Mouse (Mus musculus) forebrain, embryonic 11.5 days (tissue): ENCODE data around the gene Cpne2. TPM values are rescaled to one million over a fixed set of nuclear protein-coding genes. Genes with fewer than 3 reads are reported as not detected.
A peak's percentile ranks its signal among the peaks of the same experiment; 100 is the strongest.

Source experiments
- ATAC-seq: fragments of 200-750 bp; cut with Nextera tagmentation; replicated peaks from 2 replicates; pipeline ENCODE4 v1.8.0; 2017; ENCODE audit warnings: moderate TSS enrichment; ENCODE audit not compliant: low FRiP score
- DNase-seq: peaks from one replicate; pipeline ENCODE4 v3.0.0-alpha.2; 2017; ENCODE audit warnings: low spot score
- H3K27ac ChIP-seq: fragments of 300-500 bp; sonication (generic); 2 replicates; pipeline ENCODE4 v1.5.1; 2014; ENCODE audit warnings: low read depth, low read length
- H3K27me3 ChIP-seq: fragments of 300-500 bp; sonication (generic); 2 replicates; pipeline ENCODE4 v1.6.1; 2014; ENCODE audit warnings: mild to moderate bottlenecking, low read length, mixed read lengths; ENCODE audit not compliant: control insufficient read depth, insufficient read depth
- H3K36me3 ChIP-seq: fragments of 300-500 bp; sonication (generic); 2 replicates; pipeline ENCODE4 v1.6.1; 2014; ENCODE audit warnings: mild to moderate bottlenecking, low read length, moderate library complexity, mixed read lengths; ENCODE audit not compliant: control insufficient read depth, insufficient read depth
- H3K4me1 ChIP-seq: fragments of 300-500 bp; sonication (generic); replicated peaks from 2 replicates; pipeline ENCODE4 v1.6.1; 2014; ENCODE audit warnings: low read length, mixed read lengths; ENCODE audit not compliant: control insufficient read depth, insufficient read depth
- H3K4me2 ChIP-seq: fragments of 300-500 bp; sonication (generic); 2 replicates; pipeline ENCODE4 v1.6.1; 2014; ENCODE audit warnings: low read depth, mild to moderate bottlenecking, low read length, moderate library complexity, mixed read lengths; ENCODE audit not compliant: severe bottlenecking
- H3K4me3 ChIP-seq: fragments of 300-500 bp; sonication (generic); 2 replicates; pipeline ENCODE4 v1.5.1; 2014; ENCODE audit warnings: low read depth, low read length
- H3K9ac ChIP-seq: fragments of 300-500 bp; sonication (generic); 2 replicates; pipeline ENCODE4 v1.6.1; 2014; ENCODE audit warnings: low read length
- H3K9me3 ChIP-seq: fragments of 300-500 bp; sonication (generic); 2 replicates; pipeline ENCODE4 v1.6.1; 2016; ENCODE audit warnings: low read length, mixed read lengths; ENCODE audit not compliant: control insufficient read depth
- WGBS: fragments of 180-500 bp; shearing (Covaris S2); extraction: QIAGEN DNeasy Blood & Tissue Kit; methylation state at CpG from one replicate; pipeline ENCODE4 v1.1.7; 2014; 5-methylcytosine and 5-hydroxymethylcytosine counted together
- microRNA-seq: library from miRNA; unstranded; fragments of <30 nt; microRNA quantifications from one replicate; pipeline ENCODE4, GENCODE M21; 2016; ENCODE audit not compliant: insufficient number of aligned reads
- polyA plus RNA-seq: library from polyadenylated mRNA; unstranded; fragments of >200 nt; fragmentation: Nextera tagmentation; extraction: Ambion mirVana; gene quantifications from 2 replicates; pipeline ENCODE4 v1.2.1, GENCODE M21; 2014

Cpne2 gene
- polyA plus RNA-seq, 1 experiment from 2014 or later = 23.1 TPM

DNA sequence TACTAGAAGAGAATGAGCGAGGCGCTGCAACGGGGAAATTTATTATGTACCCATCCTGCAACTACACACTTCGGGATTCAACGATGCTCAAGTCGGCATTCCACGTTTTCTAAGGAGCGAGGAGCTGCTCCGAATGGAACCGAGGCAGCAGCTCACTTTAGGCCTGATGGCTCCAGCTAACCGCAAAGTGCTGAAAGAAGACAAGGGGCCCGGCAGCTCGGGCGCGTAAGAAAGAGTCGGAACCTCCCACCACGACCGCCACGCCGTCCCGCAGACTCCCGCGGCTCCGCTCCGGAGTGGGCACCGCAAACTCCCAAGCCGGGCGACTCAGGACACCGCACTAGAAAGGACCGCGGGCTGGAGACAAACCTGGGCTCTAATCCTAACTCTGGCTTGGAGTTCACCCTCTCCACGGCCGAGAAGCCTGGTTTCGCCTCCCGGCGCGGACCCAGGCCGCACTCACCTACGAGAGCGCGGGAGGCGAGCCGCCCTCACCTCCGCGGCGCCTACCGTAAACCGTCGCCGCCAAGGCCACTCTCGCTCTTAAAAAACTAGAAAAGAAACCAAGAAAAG lies 68.3 kb downstream of the Cpne2 start:
- H3K36me3 ChIP-seq = no peaks in the 10 kb centered on the region

GRCm38 (mm10) chr8:94601607-94602385 lies 69.0 kb downstream of the Cpne2 start, which contains the start of the genes Rspry1 and Fam192a:
Rspry1 (plus strand) TSS chr8:94601937.
Fam192a (minus strand) TSS chr8:94601997.
- peaks cover 9% of the 10 kb centered on the region for H3K4me1 ChIP-seq
- H3K27ac ChIP-seq = peak within 1 kb of the TSS; percentile 70
- H3K4me3 ChIP-seq = peak within 1 kb of the TSS; percentile 81
- peak within 1 kb of the TSS; percentile 90 for H3K9ac ChIP-seq
- no peaks in the 10 kb centered on the region for H3K36me3 ChIP-seq
- WGBS = under 1% methylated on average over 55 of the region's 55 CpGs
- ATAC-seq (peak; percentile 100), DNase-seq (peak; percentile 99)
- no peaks in the 10 kb centered on the region for H3K9me3 ChIP-seq
- H3K27me3 ChIP-seq = no peaks in the 10 kb centered on the region
- peak within 1 kb of the TSS; percentile 96 for H3K4me2 ChIP-seq

More for the DNA sequence above, 68.3 kb downstream of the Cpne2 start:
- Histone ChIP-seq H3K27me3 (no peaks in the 10 kb centered on the region), H3K9me3 (no peaks in the 10 kb centered on the region), H3K27ac (peak overlapping the region; percentile 59; the same call in 1 of the 2 replicates), H3K4me1 (peaks cover 9% of the 10 kb centered on the region), H3K4me3 (peak overlapping the region; percentile 81), H3K9ac (peak overlapping the region; percentile 90), H3K4me2 (peak overlapping the region; percentile 96)
- ATAC-seq (peak; percentile 43), DNase-seq (peak; percentile 64)
- under 1% methylated on average over 51 of the region's 51 CpGs for WGBS

GRCm38 (mm10) chr8:94602471-94603131 lies 69.8 kb downstream of the Cpne2 start:
- Histone ChIP-seq H3K36me3 (no peaks in the 10 kb centered on the region), H3K4me1 (peaks cover 9% of the 10 kb centered on the region), H3K4me3 (peak overlapping the region; percentile 81), H3K27me3 (no peaks in the 10 kb centered on the region), H3K9ac (peak overlapping the region; percentile 81), H3K27ac (peak overlapping the region; percentile 70; the same call in 1 of the 2 replicates), H3K4me2 (peak overlapping the region; percentile 90), H3K9me3 (no peaks in the 10 kb centered on the region)
- DNase-seq (peak; percentile 67), ATAC-seq (no peak)
- WGBS = under 1% methylated on average over 31 of the region's 31 CpGs

DNA sequence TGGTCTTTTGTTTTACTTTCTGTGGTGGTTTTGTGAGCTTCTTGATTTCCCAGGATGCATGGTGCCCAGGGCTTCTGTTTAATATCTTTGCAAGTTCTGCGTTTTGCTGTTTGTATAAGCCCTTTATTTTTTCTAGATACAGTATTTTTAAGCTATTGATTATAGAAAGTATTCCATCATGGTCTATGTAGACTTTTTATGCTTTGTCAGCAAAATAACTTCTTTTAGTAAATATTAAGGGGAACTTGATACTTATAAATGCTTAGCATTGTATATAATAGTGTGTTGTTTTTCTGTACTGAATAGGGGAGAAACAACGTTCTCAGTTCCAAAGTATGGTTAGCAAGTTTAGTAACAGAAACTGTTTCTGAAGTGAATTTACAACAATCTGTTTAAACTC lies 71.2 kb downstream of the Cpne2 start:
- no peak for ATAC-seq
- H3K36me3 ChIP-seq = no peaks in the 10 kb centered on the region
- H3K9me3 ChIP-seq = no peaks in the 10 kb centered on the region
- H3K4me1 ChIP-seq = peaks cover 9% of the 10 kb centered on the region
- no peak overlapping the region for H3K4me2 ChIP-seq
- H3K9ac ChIP-seq = no peak overlapping the region
- whole genome bisulfite sequencing = 88% methylated on average over 2 of the region's 2 CpGs
- no peaks in the 10 kb centered on the region for H3K27me3 ChIP-seq
- DNase-seq = no peak
- H3K27ac ChIP-seq = no peak overlapping the region
- no peak overlapping the region for H3K4me3 ChIP-seq

- Histone ChIP-seq H3K4me3 (no peak overlapping the region), H3K27ac (no peak overlapping the region), H3K4me1 (peaks cover 2% of the 10 kb centered on the region; the same call in 1 of the 2 replicates), H3K9me3 (no peaks in the 10 kb centered on the region), H3K27me3 (no peaks in the 10 kb centered on the region), H3K4me2 (no peak overlapping the region), H3K36me3 (no peaks in the 10 kb centered on the region), H3K9ac (no peak overlapping the region)
- 96% methylated on average over 5 of the region's 5 CpGs for WGBS
- ATAC-seq (no peak), DNase-seq (no peak)
Observed at GRCm38 (mm10) chr8:94607064-94607463, 74.3 kb downstream of the Cpne2 start.

Small RNA genes lying within 50 kb of the gene (microRNA-seq; reads per million reads assigned to microRNA genes)
- not detected for gene Mir7072

Other genes with a start within 250 kb of the Cpne2 start
- not detected in 2 replicates for gene Slc12a3, start 203.8 kb upstream of the Cpne2 start, polyA plus RNA-seq
- gene Herpud1, start 146.6 kb upstream of the Cpne2 start, polyA plus RNA-seq = 52.6 and 56.9 TPM in 2 replicates
- 0.09 and 0.51 TPM in 2 replicates for gene Nlrc5, start 98.6 kb upstream of the Cpne2 start, polyA plus RNA-seq
- gene Rspry1, start 68.9 kb downstream of the Cpne2 start, polyA plus RNA-seq = 53.4 and 55.2 TPM in 2 replicates
- 102 and 108 TPM in 2 replicates for gene Fam192a, start 69.0 kb downstream of the Cpne2 start, polyA plus RNA-seq
- 82.3 and 89.1 TPM in 2 replicates for gene Arl2bp, start 133.6 kb downstream of the Cpne2 start, polyA plus RNA-seq
- 0.60 and 0.96 TPM in 2 replicates for gene Pllp, start 163.3 kb downstream of the Cpne2 start, polyA plus RNA-seq
- gene Ccl22, start 212.6 kb downstream of the Cpne2 start, polyA plus RNA-seq = not detected in 2 replicates
- 8.8 and 9.4 TPM in 2 replicates for gene Cx3cl1, start 239.0 kb downstream of the Cpne2 start, polyA plus RNA-seq